Mouse (Mus musculus): ENCODE measurements around the gene Lin7b. TPM values are rescaled to one million over a fixed set of nuclear protein-coding genes. Genes with fewer than 3 reads are reported as not detected.

Gene Lin7b
- 0.70 TPM in 1 of 2 replicates, not detected in the other for total RNA-seq (2017)

- ATAC-seq (ENCODE audit: extremely low read depth, insufficient number of reproducible peaks, low FRiP score, poor library complexity, severe bottlenecking), result peak; percentile 59
Measured at GRCm38 (mm10) chr7:45370475-45371311, at the start of gene Lin7b. Gene Lin7b (minus strand): TSS chr7:45370583.

GRCm38 (mm10) chr7:45417962-45418492, 47.6 kb upstream of the Lin7b start:
- ATAC-seq (ENCODE audit: extremely low read depth, insufficient number of reproducible peaks, low FRiP score, poor library complexity, severe bottlenecking), result no peak

DNA sequence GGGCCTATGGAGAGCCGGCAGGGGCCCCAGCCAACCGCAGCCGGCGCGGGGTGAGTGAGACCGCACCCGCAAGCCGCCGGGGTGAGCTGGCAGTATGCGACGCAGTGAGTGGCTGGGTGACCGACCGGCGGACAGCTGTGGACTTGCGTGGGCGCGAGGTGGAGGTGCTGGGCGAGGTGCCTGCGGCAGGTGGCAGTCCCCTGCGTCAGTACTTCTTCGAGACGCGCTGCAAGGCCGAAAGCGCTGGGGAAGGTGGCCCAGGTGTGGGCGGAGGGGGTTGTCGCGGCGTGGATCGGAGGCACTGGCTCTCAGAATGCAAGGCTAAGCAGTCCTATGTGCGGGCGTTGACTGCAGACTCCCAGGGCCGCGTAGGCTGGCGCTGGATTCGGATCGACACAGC, 45.3 kb upstream of the Lin7b start:
- ATAC-seq (ENCODE audit: extremely low read depth, insufficient number of reproducible peaks, low FRiP score, poor library complexity, severe bottlenecking), result no peak

GRCm38 (mm10) chr7:45414740-45415224, 44.4 kb upstream of the Lin7b start:
- no peak for ATAC-seq (ENCODE audit: extremely low read depth, insufficient number of reproducible peaks, low FRiP score, poor library complexity, severe bottlenecking)

DNA sequence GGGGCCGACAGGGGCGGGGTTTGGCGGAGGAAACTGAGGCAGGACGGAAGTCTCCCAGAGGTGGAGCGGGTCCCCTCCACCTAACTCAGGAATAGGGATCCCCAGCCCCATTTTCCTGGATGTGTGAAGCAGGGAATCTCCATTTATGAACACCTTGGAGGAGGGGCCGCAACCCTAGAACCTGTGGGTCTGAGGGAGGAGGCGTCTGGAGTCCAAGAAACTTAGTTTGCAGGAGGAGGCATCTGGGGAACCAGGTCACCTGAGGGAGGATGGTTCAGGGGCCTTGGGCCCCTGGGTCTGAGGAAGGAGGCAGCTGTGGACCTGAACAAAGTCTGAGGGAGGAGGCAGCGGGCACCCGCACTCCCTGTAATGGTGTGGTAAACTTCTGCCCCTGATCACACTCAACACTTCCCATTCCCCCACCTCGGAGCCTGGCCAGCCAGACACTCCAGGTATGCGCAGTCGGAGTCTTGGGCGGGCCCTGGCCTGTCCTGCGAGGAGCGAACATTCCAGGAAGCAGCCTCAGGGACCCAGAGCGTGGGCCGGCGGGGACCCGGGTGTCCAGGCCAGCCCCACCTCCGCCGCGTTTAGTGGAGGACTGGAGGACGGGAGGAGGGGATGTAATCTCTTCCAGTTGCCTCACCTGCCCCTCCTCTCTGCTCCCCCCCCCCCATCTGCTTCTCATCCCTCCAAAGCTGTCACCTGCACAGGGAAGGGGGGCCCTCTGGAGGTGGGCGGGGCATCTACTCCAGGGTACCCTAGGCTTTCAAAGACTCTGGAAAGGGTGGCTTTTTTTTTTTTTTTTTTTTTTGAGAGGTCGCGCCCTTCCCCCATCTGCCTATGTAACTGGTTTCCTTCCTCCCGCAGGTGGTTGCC, 43.7 kb upstream of the Lin7b start:
- ATAC-seq (ENCODE audit: extremely low read depth, insufficient number of reproducible peaks, low FRiP score, poor library complexity, severe bottlenecking), result no peak

DNA sequence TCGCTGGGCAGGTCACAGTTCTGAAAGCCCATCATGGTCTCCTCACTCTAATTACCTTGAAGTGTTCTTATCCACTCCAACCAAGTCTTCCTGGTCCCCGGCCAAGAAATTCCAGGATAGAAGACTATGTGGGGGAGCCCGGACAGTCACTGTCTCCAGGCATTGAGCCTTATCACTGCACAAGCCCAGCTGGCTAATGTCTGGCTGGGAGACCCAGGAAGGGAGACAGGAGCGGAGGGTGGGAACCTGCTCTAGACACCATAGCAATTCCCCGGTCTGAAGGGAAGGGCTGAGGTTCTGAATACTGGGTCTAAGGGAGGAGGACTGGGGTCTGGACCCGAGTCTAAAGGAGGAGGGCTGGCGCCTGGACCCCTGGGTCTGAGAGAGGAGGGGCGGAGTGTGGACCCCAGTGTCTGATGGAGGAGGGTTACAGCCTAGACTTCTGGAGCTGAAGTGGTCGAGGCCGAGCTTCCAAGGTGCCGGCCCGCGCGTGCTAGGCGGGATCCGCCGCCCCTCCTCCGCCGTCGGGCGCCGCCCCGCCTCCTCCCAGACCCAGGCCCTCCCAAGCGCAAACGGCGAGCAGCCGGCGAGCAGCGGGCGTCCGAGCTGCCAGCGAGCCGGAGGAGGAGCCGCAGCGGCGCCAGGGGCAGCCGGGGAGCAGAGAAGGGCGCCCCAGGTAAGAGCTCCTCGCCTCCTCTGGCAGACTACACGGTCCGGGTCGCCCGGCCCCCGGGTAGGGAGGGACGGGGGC, 42.9 kb upstream of the Lin7b start, which contains the start of gene Ntf5:
TSS of gene Ntf5 (plus strand) at position 583 of the 751 bp plus-strand sequence.
- ATAC-seq (ENCODE audit: extremely low read depth, insufficient number of reproducible peaks, low FRiP score, poor library complexity, severe bottlenecking), result no peak

GRCm38 (mm10) chr7:45412421-45412820, 42.0 kb upstream of the Lin7b start:
- ATAC-seq (ENCODE audit: extremely low read depth, insufficient number of reproducible peaks, low FRiP score, poor library complexity, severe bottlenecking), result no peak

DNA sequence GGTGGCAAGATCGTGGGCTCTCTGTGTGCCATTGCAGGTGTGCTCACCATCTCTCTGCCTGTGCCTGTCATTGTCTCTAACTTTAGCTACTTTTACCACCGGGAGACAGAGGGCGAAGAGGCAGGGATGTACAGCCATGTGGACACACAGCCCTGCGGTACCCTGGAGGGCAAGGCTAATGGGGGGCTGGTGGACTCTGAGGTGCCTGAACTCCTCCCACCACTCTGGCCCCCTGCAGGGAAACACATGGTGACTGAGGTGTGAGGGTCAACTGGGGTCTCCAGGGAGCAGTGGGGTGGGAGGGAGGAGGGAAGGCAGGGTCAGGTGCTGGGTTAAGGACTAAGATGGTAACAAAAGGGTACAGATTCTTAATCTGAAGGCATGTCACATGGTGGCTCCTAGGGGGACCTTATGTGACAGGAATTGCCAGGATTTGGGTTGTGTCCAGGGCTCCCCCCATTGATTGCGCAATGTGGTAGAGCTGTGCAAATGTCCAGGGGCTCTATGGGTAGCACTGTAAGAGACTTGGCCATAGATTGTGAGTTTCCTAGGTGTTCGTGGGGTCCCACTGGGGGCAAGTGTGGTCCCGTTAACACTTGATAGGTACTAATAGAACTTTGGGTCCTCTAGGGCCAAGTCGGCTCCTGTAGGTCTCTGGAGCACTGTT, 39.2 kb upstream of the Lin7b start:
- ATAC-seq (ENCODE audit: extremely low read depth, insufficient number of reproducible peaks, low FRiP score, poor library complexity, severe bottlenecking), result no peak

DNA sequence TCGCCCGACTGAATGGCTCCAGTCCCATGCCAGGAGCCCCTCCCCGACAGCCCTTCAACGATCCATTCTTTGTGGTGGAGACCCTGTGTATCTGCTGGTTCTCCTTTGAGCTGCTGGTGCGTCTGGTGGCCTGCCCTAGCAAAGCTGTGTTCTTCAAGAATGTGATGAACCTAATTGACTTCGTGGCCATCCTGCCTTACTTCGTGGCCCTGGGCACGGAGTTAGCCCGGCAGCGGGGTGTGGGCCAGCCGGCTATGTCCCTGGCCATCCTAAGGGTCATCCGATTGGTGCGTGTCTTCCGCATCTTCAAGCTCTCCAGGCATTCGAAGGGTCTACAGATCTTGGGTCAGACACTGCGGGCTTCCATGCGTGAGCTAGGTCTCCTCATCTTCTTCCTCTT, 38.6 kb upstream of the Lin7b start:
- ATAC-seq (ENCODE audit: extremely low read depth, insufficient number of reproducible peaks, low FRiP score, poor library complexity, severe bottlenecking), result no peak

DNA sequence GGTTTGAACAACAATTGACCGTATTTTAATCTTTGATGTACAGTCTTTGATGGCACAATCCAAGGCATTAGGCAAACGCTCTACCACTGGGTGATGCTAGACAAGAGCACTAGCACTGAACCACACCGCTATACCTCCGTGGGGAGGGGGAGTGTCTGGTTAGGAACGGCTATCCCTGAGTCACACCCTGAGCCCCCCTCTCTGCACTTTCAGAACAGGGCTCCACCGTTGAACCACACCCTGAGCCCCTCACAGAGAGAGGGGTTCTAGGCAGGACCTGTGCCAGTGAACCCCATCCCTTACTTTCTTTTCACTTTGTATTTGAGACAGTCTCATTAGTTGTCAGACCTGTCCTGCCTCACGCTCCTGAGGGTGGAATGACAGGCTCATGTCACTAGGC, 38.0 kb upstream of the Lin7b start:
- no peak for ATAC-seq (ENCODE audit: extremely low read depth, insufficient number of reproducible peaks, low FRiP score, poor library complexity, severe bottlenecking)

- ATAC-seq (ENCODE audit: extremely low read depth, insufficient number of reproducible peaks, low FRiP score, poor library complexity, severe bottlenecking), result no peak
Measured at GRCm38 (mm10) chr7:45407836-45408235, 37.5 kb upstream of the Lin7b start.

GRCm38 (mm10) chr7:45406157-45407156, 36.1 kb upstream of the Lin7b start:
- no peak for ATAC-seq (ENCODE audit: extremely low read depth, insufficient number of reproducible peaks, low FRiP score, poor library complexity, severe bottlenecking)

GRCm38 (mm10) chr7:45405091-45406075, 35.0 kb upstream of the Lin7b start, which contains the start of gene Kcna7:
Gene Kcna7 (plus strand): TSS chr7:45405653.
- peak; percentile 55; the same call in 1 of the 2 replicates for ATAC-seq (ENCODE audit: extremely low read depth, insufficient number of reproducible peaks, low FRiP score, poor library complexity, severe bottlenecking)

GRCm38 (mm10) chr7:45403532-45404261, 33.3 kb upstream of the Lin7b start:
- ATAC-seq (ENCODE audit: extremely low read depth, insufficient number of reproducible peaks, low FRiP score, poor library complexity, severe bottlenecking), result peak; percentile 54; the same call in 1 of the 2 replicates

DNA sequence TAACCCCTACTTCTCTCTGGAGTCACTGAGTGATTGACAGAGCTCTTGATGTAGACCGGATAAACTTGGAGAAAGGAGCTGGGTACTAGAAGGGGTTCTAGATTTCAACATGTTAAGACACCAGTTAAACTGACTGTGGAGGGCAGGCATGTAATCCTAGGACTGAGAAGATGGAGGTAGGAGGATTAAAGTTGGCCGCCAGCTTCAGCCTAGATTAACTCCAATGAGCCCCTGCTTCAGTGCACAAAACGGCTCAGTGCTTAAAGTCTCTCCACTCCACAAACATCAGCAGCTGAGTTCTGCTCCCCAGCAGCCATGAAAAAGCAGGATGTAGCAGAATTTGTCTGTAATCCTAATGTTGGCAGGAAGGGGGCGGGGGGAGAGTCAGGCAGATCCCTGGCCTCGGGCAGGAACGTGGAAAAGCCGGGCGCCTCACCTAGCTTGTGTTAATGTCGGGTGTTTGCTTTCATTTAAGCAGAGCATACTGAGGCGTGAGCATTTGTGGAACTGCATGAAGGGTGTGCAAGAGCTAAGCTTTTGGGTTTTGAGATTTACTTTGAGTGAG, 31.2 kb upstream of the Lin7b start:
- no peak for ATAC-seq (ENCODE audit: extremely low read depth, insufficient number of reproducible peaks, low FRiP score, poor library complexity, severe bottlenecking)

Data from neutrophil, adult 5-6 weeks (primary cell).